ENCODE assay signal across 8 mouse cellular contexts in the genomic region with DNA sequence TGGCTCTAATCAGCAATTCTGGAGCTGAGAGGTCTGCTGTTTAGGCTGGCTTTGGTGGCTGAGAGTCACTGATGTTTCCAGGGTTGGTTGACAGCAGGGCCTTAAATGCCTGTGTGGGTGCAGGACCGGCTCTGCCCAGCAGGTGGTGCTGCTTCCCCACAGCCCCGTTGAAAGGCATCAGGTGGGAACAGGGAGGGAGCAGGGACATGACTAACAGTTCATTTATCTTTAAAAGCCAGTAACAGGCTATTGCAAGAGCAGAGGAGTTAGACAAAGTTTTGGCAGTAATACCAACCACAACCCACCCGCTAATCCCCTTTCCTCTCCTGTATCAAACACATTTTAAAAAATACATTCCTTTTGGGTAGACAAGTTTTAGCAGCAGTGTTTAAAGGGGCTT. TPM values are rescaled to one million over a fixed set of nuclear protein-coding genes. Genes with fewer than 3 reads are reported as not detected.
A peak's percentile ranks its signal among the peaks of the same experiment; 100 is the strongest.
DNase-seq lines count a peak whose midpoint lies in the region; ATAC-seq and TF ChIP-seq lines count a peak whose summit lies in the region.

No protein-coding gene starts in this region.

- peak; percentile 44 for DNase-seq in c-Kit-negative CD71-positive TER-119-positive erythroid progenitor cells, embryonic 14.5 days (ENCODE audit: low read depth, low spot score)
- DNase-seq in forebrain, embryonic 11.5 days (ENCODE audit: low spot score) = peak; percentile 93
- DNase-seq in heart, postnatal 36 days = peak; percentile 83 to 92
- peak; percentile 68 for DNase-seq in layer of hippocampus, adult 9-10 months (ENCODE audit: low spot score)
- peak; percentile 80 for DNase-seq in ovary, postnatal 10 days (ENCODE audit: low spot score)
- peak; percentile 85 for DNase-seq in thymus, postnatal 14 days

- H3K9me3 ChIP-seq in ES-Bruce4 (replicated peaks; ENCODE audit: control insufficient read depth, insufficient read depth, low read length, poor library complexity, severe bottlenecking) = no peaks in the 10 kb centered on the region
- no peaks in the 10 kb centered on the region for H3K9me3 ChIP-seq in forebrain, embryonic 11.5 days (ENCODE audit: control insufficient read depth, low read length)
- H3K9me3 ChIP-seq in lung, embryonic 16.5 days (ENCODE audit: control insufficient read depth, low read length) = no peaks in the 10 kb centered on the region

- no peak overlapping the region for H3K9ac ChIP-seq in ES-Bruce4 (ENCODE audit: low read depth, poor library complexity, severe bottlenecking)
- H3K9ac ChIP-seq in forebrain, embryonic 11.5 days (ENCODE audit: low read length) = no peak overlapping the region
- H3K9ac ChIP-seq in lung, embryonic 16.5 days (ENCODE audit: low read length) = no peak overlapping the region

- WGBS in forebrain, embryonic 11.5 days = 31% methylated on average over 3 of the region's 3 CpGs
- 20% methylated on average over 3 of the region's 3 CpGs for WGBS in lung, embryonic 16.5 days

- no peaks in the 10 kb centered on the region for H3K4me1 ChIP-seq in ES-Bruce4 (ENCODE audit: control insufficient read depth, insufficient read depth, low read length)
- H3K4me1 ChIP-seq in forebrain, embryonic 11.5 days (replicated peaks; ENCODE audit: control insufficient read depth, insufficient read depth, low read length) = no peaks in the 10 kb centered on the region
- no peaks in the 10 kb centered on the region; the same call in 1 of the 2 replicates for H3K4me1 ChIP-seq in lung, embryonic 16.5 days (replicated peaks; ENCODE audit: control insufficient read depth, insufficient read depth, low read length)

- no peak; the same call in 1 of the 2 replicates for ATAC-seq in forebrain, embryonic 11.5 days (replicated peaks; ENCODE audit: low FRiP score)
- ATAC-seq in lung, embryonic 16.5 days (ENCODE audit: low read depth) = peak; percentile 77; the same call in 1 of the 2 replicates

- TF ChIP-seq CTCF in ES-Bruce4 (IDR thresholded peaks at IDR 0.05; ENCODE audit: low read depth, low read length) = peak; percentile 98

- H3K27me3 ChIP-seq in ES-Bruce4 (ENCODE audit: control insufficient read depth, insufficient read depth, low read length, poor library complexity, severe bottlenecking) = no peaks in the 10 kb centered on the region
- H3K27me3 ChIP-seq in forebrain, embryonic 11.5 days (ENCODE audit: control insufficient read depth, insufficient read depth, low read length) = no peaks in the 10 kb centered on the region
- no peaks in the 10 kb centered on the region for H3K27me3 ChIP-seq in lung, embryonic 16.5 days (ENCODE audit: control insufficient read depth, insufficient read depth, low read depth, low read length)

- H3K4me3 ChIP-seq in ES-Bruce4 (ENCODE audit: low read depth, low read length) = no peak overlapping the region
- no peak overlapping the region for H3K4me3 ChIP-seq in forebrain, embryonic 11.5 days (ENCODE audit: low read depth, low read length)
- H3K4me3 ChIP-seq in lung, embryonic 16.5 days (ENCODE audit: low read length) = no peak overlapping the region

- TF ChIP-seq POLR2A in ES-Bruce4 (IDR thresholded peaks at IDR 0.05; ENCODE audit: insufficient read depth, low read length) = no peak

- H3K36me3 ChIP-seq in ES-Bruce4 (ENCODE audit: control insufficient read depth, insufficient read depth, low read length, poor library complexity, severe bottlenecking) = peaks cover 13% of the 10 kb centered on the region
- H3K36me3 ChIP-seq in forebrain, embryonic 11.5 days (ENCODE audit: control insufficient read depth, insufficient read depth, low read length) = no peaks in the 10 kb centered on the region; the same call in 1 of the 2 replicates
- H3K36me3 ChIP-seq in lung, embryonic 16.5 days (ENCODE audit: control insufficient read depth, insufficient read depth, low read length) = peaks cover 18% of the 10 kb centered on the region

- no peak overlapping the region for H3K4me2 ChIP-seq in forebrain, embryonic 11.5 days (ENCODE audit: low read depth, low read length, severe bottlenecking)
- no peak overlapping the region for H3K4me2 ChIP-seq in lung, embryonic 16.5 days (ENCODE audit: low read depth, low read length)

- TF ChIP-seq EP300 in ES-Bruce4 (IDR thresholded peaks at IDR 0.05; ENCODE audit: insufficient read depth, low read depth, low read length) = no peak

- H3K27ac ChIP-seq in ES-Bruce4 (ENCODE audit: insufficient read depth, low read length) = no peak overlapping the region
- no peak overlapping the region for H3K27ac ChIP-seq in forebrain, embryonic 11.5 days (ENCODE audit: low read depth, low read length)
- no peak overlapping the region for H3K27ac ChIP-seq in lung, embryonic 16.5 days (ENCODE audit: low read length)

- intact Hi-C loops in heart, postnatal 36 days (cut with DNase I) = loop anchor here (1.0 to 5.0 kb wide), 3 partner anchors 97 to 253 kb away; no protein-coding TSS in a partner anchor

RNA-seq across cellular contexts. Expression of a gene that starts 30.5 kb away (rescaled TPM):
- polyA plus RNA-seq in ES-Bruce4 (2011; ENCODE audit: insufficient read depth, insufficient read length, low read depth, missing spikeins) = 43.4 and 50.6 TPM in 2 replicates
- polyA plus RNA-seq in forebrain, embryonic 11.5 days (2014; fragmentation: Nextera tagmentation; extraction: Ambion mirVana) = 50.5 and 53.1 TPM in 2 replicates
- 1 to 10 TPM; 6.5 to 8.6 TPM for total RNA-seq in heart, postnatal 36 days (2021)
- polyA plus RNA-seq in lung, embryonic 16.5 days (2015; fragmentation: Nextera tagmentation; extraction: Ambion mirVana) = 44.6 and 48.7 TPM in 2 replicates

RNA-seq across cellular contexts. Expression of a gene that starts 30.8 kb away (rescaled TPM):
- polyA plus RNA-seq in ES-Bruce4 (2011; ENCODE audit: insufficient read depth, insufficient read length, low read depth, missing spikeins) = 327 and 346 TPM in 2 replicates
- polyA plus RNA-seq in forebrain, embryonic 11.5 days (2014; fragmentation: Nextera tagmentation; extraction: Ambion mirVana) = 296 and 314 TPM in 2 replicates
- total RNA-seq in heart, postnatal 36 days (2021) = 10 to 100 TPM; 60.2 to 70.6 TPM
- 127 and 132 TPM in 2 replicates for polyA plus RNA-seq in lung, embryonic 16.5 days (2015; fragmentation: Nextera tagmentation; extraction: Ambion mirVana)
